Mouse (Mus musculus) spleen, adult 2 months (tissue): ENCODE results near the gene Xlr5a. TPM values are rescaled to one million over a fixed set of nuclear protein-coding genes. Genes with fewer than 3 reads are reported as not detected.
"Not testable (repeated sequence)": the region's sequence is repeated elsewhere in the genome, so short reads cannot be mapped to it uniquely, and the experiment has no call there.

Experiments used
- DNase-seq, 2 experiments: peaks; one replicate each; pipeline versions ENCODE4 v3.0.0 to v3.0.0-alpha.2; 2012 to 2021; ENCODE audit warnings: low spot score in 2 of 2, low read depth in 1 of 2
- H3K27ac ChIP-seq: fragments of 200-500 bp; 2 replicates; pipeline ENCODE4 v1.5.1; 2012; ENCODE audit warnings: low read length, inconsistent platforms; ENCODE audit not compliant: insufficient read depth
- H3K27me3 ChIP-seq: fragments of 200-500 bp; 2 replicates; pipeline ENCODE4 v1.6.1; 2012; ENCODE audit warnings: mild to moderate bottlenecking, moderate library complexity, low read length, inconsistent platforms; ENCODE audit not compliant: control insufficient read depth, insufficient read depth
- H3K36me3 ChIP-seq: fragments of 200-500 bp; 2 replicates; pipeline ENCODE4 v1.6.1; 2012; ENCODE audit warnings: mild to moderate bottlenecking, low read length, inconsistent platforms; ENCODE audit not compliant: control insufficient read depth, insufficient read depth
- H3K4me1 ChIP-seq: fragments of 200-500 bp; 2 replicates; pipeline ENCODE4 v1.6.1; 2011; ENCODE audit warnings: inconsistent platforms; ENCODE audit not compliant: control insufficient read depth, insufficient read depth, insufficient read length
- H3K4me3 ChIP-seq: fragments of 200-500 bp; 2 replicates; pipeline ENCODE4 v1.5.1; 2011; ENCODE audit warnings: mild to moderate bottlenecking, inconsistent platforms; ENCODE audit not compliant: insufficient read depth, insufficient read length; ENCODE audit errors: extremely low read depth
- CTCF ChIP-seq: fragments of 200-500 bp; IDR thresholded peaks from 2 replicates; pipeline ENCODE4 v1.5.1; 2011; ENCODE audit warnings: mild to moderate bottlenecking, inconsistent platforms; ENCODE audit not compliant: insufficient read depth, insufficient read length, insufficient replicate concordance; ENCODE audit errors: extremely low read depth
- POLR2A ChIP-seq: fragments of 200-500 bp; IDR thresholded peaks from 2 replicates; pipeline ENCODE4 v1.6.1; 2011; ENCODE audit warnings: low read depth, low read length, inconsistent platforms
- WGBS: fragments of 180-500 bp; shearing (Covaris S2); methylation state at CpG from one replicate; pipeline ENCODE4 v1.1.7; 2018; 5-methylcytosine and 5-hydroxymethylcytosine counted together
- polyA plus RNA-seq: library from polyadenylated mRNA; depleted of rRNA; stranded (reverse); fragments of >200 nt; gene quantifications from 2 replicates; pipeline ENCODE4 v1.2.3, GENCODE M21; 2012

The Xlr5a gene
- polyA plus RNA-seq, 1 experiment, result not detected

DNA sequence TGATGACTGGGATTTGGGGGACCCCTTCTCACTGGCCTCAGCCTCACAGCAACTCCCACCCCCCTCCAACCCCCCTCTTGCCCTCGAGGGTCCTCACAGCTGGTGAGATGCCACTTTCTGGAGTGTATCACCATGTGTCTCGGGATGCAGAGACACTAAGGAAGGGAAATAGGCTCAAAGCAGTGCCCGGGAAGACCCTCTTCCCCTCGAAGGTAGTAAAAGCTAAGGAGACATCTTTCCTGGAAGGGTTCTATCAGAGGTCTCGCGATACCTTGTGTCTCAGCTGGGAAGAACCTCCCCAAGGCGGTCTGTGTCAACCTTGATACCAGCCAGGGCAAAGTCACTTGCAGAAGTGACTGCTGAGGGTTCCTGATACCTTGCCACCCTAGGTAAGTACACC lies 176.0 kb downstream of the Xlr5a start, which contains the start of gene Gm14685:
TSS of gene Gm14685 (plus strand) at position 301 of the 400 bp plus-strand sequence.
- not testable (repeated sequence) for H3K36me3 ChIP-seq, H3K4me3 ChIP-seq, H3K27me3 ChIP-seq, H3K4me1 ChIP-seq, DNase-seq, H3K27ac ChIP-seq
- WGBS, result no CpG with 5 or more reads among the region's 7 CpGs

DNA sequence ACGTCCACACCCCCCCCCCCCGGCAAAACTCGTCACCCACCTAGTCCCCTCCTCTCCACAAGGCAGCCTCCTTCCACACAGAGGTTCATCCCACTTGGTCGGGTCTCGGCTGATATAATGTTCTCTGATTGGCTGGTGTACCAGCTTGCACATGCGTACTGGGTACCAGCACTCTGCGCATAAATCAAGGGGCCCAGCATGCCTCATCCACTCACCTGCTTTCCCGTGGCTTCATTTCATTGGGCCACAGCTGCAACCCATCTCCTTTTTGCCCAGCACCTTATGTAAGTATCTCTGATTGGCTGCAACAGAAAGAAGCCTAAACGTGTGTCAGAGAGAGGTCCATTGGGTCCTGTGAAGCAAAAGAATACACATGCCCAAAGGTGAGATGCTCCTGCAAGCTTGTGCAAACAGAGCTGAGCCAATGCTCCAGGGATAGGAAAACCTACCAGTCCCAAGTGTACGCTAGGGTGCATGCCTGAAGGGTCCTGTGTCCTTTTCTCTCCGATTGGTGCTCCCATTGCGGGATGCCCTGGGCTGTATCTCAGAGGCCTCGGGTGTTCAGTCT lies 195.8 kb downstream of the Xlr5a start, which contains the start of gene Xlr3a:
TSS of gene Xlr3a (minus strand) at position 155 of the 568 bp plus-strand sequence.
- 81% methylated on average over 13 of the region's 13 CpGs for WGBS
- not testable (repeated sequence) for H3K27ac ChIP-seq, H3K4me1 ChIP-seq, H3K27me3 ChIP-seq, H3K36me3 ChIP-seq, H3K4me3 ChIP-seq, DNase-seq

DNA sequence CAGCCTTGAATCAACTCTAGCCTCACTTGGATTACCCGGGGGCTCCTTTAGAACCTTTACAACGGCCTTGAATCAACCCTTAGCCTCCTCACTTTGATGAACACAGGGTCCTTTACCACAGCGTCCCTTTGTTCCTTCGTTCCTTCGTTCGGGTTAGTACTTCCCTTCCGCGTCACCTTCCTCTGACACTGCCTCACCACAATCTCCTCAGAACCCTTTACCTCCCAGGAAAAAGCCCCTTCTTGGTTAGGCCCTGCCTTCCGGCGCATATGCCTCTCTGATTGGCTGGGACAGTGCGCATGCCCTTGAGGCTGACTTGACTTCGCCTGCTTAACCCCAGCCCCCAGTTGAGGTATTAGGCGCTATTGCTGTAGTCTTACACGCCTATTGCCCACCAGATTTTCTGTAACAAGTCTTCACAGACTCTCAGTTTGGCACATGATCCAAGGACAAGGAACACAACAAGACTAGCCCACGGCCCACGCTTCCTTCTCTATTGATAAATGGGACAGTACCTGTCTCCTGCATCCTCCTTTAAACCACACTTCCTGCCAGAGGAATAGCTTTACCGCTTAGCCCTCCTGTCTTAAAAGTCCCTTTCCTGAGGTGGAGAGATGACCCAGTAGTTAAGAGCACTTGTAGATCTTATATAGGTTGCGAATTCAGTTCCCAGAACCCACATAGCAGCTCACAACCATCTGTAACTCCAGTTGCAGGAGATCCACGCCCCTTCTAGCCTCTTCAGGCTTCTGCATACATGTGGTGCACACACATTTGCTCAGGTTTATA lies 210.3 kb downstream of the Xlr5a start, which contains the start of gene Xlr4a:
TSS of gene Xlr4a (minus strand) at position 212 of the 789 bp plus-strand sequence.
- not testable (repeated sequence) for H3K27ac ChIP-seq, H3K36me3 ChIP-seq, H3K4me1 ChIP-seq, H3K27me3 ChIP-seq, DNase-seq
- H3K4me3 ChIP-seq, result peak within 1 kb of the TSS; percentile 8; the same call in 1 of the 2 replicates
- WGBS, result 48% methylated on average over 19 of the region's 19 CpGs

DNA sequence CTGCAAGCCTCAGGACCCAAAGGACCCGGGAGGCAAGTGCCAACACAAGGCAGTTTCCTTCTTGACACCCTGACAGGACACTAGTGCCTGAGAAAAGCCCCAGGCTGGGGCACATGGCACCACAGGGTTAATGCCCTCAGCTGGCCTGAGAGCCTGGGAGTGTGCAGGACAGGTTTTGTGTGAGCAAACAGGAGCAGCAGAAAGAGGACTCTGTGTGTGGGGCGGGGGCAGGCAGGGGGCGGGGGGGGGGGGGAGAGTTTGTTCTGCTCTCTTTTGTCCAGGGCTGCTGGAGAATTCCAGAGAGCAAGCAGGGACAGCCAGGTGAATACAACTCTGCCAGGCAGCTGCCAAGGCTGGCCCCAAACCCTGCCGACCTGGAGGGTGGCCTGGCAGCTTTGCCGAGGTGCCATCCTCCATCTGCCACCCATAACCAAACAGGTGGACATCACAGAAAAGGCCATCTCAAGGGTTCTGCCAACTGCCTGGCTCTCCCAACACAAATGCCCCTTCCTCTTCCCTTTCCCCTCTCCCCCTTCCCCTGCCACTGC lies 225.9 kb downstream of the Xlr5a start:
- not testable (repeated sequence) for DNase-seq, H3K4me1 ChIP-seq, H3K27me3 ChIP-seq, H3K4me3 ChIP-seq, H3K36me3 ChIP-seq, H3K27ac ChIP-seq
- WGBS, result 83% methylated on average over 1 of the region's 5 CpGs

DNA sequence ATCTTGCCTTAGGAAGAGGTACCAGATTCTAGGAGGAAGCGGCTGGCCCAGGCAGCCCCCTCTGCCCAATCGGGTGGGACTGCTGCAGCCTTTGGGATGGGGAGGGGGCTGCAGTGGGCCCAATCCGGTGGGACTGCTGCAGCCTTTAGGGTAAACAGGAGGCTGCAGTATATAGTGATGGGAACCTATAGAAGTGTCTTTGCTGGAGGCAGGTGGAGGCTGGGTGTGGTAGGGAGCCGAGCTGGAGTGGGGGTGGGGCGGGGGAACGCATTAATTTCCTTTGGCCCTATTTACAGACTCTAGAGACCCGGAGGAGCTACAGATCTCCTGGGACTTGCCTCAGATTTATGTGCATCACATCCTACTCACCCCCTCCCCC lies 228.4 kb downstream of the Xlr5a start, which contains the start of gene Pnma3:
TSS of gene Pnma3 (plus strand) at position 373 of the 379 bp plus-strand sequence.
- no peaks in the 10 kb centered on the region for H3K4me1 ChIP-seq
- TF ChIP-seq POLR2A, result no peak
- no peak for TF ChIP-seq CTCF
- H3K27ac ChIP-seq, result no peak within 1 kb of the TSS
- H3K4me3 ChIP-seq, result no peak within 1 kb of the TSS
- no peak for DNase-seq
- no peaks in the 10 kb centered on the region for H3K27me3 ChIP-seq
- 42% methylated on average over 7 of the region's 7 CpGs for WGBS
- no peaks in the 10 kb centered on the region for H3K36me3 ChIP-seq

DNA sequence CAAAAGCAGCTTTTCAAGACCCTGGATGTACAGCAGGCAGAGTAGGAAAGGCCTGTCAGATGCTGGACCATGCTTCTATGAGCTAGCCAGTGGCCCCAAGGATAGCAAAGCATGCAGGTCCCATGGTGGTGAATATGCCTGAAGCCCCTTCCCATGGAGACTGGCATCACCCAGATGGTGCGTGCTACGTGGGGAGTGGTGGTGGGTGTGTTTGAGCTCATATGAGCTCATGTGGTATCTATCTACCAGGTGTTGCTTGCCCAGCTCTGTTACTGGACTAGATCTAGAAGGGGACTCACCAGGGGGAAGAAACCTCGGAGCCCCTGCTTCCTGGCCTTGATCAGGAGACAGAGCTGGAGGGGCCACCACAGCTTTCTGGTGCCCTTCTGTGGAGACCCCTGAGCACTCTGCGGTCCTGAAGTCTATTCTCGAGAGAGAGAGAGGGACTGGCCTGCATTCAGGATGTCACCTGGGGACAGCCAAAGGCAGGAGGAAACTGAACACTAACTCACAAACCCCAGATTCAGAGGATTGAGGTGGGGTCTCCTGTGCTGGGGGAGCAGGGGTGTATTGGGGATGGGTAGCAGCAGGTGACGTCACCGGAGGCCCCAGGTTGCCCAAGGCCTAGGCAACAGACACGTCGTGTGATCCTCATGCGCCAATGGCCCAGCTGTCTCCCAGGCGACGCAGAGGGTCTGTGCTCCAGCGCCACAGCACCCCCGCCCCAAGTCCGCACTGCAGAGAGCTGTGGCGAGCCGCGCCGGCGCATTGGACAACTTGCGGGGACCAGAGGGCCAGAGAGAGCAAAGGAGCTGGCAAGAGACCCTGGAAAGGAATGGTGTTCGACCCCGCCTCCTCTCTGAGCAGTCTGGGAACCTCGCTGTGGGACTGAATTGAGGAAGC lies 229.0 kb downstream of the Xlr5a start:
- DNase-seq, result no peak
- TF ChIP-seq POLR2A, result no peak
- TF ChIP-seq CTCF, result no peak
- no peaks in the 10 kb centered on the region for H3K4me1 ChIP-seq
- WGBS, result 67% methylated on average over 24 of the region's 24 CpGs
- H3K4me3 ChIP-seq, result no peak overlapping the region
- no peaks in the 10 kb centered on the region for H3K27me3 ChIP-seq
- no peaks in the 10 kb centered on the region for H3K36me3 ChIP-seq
- H3K27ac ChIP-seq, result no peak overlapping the region

DNA sequence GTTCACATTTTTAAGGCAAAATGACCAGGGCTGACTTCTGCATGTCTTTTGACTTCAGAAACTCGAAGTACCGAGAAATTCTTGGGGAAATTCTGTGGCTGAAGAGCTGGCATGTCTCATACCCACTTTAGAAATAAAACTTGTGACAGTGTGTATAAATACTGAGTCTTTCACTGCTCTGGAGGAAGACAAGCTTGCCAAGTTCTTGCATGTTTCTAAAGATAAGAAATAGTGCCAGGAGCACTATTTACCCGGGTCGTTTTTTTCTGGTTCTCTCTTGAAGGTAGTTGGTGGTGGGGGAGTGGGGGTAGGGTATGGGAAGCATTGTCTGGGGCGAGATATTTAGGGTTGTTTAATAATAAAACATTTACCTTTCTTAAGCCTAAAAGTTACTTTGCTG lies 230.5 kb downstream of the Xlr5a start:
- WGBS, result 44% methylated on average over 5 of the region's 5 CpGs
- no peak overlapping the region for H3K27ac ChIP-seq
- no peaks in the 10 kb centered on the region for H3K36me3 ChIP-seq
- H3K4me1 ChIP-seq, result no peaks in the 10 kb centered on the region
- no peak for DNase-seq
- H3K4me3 ChIP-seq, result no peak overlapping the region
- TF ChIP-seq CTCF (no peak), POLR2A (no peak)
- H3K27me3 ChIP-seq, result no peaks in the 10 kb centered on the region
